Mouse (Mus musculus) cerebellum, postnatal 36 days (tissue): ENCODE data around the gene Acot8.

Experiments used
- DNase-seq, 2 experiments: peaks; one replicate each; pipeline ENCODE4 v3.0.0; 2021 to 2022; ENCODE audit warnings: mixed read lengths in 2 of 2

Gene Acot8

DNA sequence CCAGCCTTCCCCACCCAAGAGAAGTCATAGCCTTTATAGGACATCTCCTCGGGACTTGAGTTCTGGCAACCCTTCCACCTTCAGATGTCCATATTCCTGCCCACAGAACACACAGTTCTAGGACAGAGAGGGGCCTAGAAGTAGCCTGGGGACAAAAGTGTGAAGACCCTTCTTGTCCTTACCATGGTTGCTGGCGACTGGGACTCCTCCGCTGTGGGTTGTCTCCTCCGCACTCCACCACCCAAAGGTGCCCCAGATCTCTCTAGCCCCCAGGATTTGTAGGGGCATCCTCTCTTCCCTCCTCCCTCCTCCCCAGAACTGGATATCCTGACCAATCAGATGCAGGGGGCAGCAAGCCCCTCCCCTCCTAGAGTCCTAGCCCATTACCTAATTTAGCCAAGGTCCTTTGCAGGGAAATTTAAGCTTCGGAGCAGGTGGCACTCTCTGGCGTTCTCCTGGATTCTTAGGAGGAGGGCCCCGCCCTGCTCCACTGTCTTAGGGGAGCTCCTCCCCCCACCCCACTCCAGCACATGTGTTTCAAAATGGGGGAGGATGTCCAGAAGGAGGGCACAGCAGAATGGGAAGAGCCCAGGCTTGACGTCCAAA lies 25.1 kb downstream of the Acot8 start, which contains the start of gene Tnnc2:
Tnnc2 (minus strand) TSS at position 487 of the 606 bp plus-strand sequence.
- DNase-seq = no peak

DNA sequence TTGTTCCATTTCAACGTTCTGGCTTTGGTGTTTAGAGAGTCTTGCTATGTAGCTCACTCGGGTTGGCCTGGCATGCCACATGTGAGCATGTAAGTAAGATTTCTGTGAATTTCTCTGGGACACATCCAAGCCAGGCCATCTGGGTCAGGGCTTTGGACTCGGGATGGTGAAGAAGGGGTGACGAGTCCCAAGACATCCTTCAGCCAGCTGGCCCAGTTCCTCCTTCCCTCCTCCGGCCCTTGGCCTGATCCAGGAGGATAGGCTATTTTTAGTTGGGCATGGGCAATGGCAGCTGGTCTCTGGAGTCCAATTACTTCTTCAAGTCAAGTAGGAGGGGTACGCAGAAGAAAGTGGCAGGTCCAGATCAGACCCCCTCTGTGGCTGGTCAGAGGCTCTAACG lies 25.9 kb downstream of the Acot8 start:
- no peak for DNase-seq

DNA sequence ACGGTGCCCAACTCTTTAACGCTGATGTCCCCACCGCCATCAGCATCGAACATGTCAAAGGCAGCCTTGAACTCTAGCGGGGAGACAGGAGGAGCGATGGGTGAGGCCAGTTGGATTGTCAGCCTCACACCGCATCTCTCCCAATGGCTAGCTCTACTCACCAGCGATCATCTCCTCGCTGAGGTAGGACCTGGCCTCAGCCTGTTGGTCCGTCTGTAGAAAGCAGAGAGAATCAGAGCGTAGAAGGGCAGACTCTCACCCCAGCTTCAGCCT lies 26.7 kb downstream of the Acot8 start:
- DNase-seq = no peak

DNA sequence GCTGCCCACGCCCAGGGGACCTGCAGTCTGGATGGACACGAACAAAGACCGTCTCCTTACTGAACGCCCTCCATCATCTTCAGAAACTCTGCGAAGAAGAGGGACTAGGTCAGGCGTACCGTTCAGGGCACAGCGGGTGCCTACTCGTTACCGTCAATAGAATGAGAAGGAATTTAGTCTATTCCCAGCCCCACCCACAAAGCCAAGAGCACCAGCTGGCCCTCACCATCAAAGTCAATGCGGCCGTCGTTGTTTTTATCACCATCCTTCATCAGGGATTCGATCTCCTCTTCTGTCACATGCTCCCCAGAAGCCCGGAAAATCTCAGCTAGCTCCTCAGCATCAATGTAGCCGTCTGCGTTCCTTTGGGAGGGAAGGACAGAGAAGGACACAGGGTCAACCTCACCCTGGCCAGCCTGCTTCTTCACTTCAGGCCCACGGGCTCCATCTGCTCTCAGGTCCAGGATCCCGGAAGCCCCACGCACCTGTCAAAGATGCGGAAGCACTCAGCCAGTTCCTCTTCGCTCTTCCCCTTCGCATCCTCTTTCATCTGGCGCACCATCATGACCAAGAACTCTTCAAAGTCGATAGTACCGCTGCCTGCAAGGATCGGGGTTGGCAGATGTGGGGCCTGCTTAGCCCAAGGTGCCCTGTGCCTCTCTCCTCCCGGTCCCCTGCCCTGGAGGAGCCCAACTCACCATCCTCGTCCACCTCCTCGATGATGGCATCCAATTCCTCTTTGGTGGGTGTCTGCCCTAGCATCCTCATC lies 27.3 kb downstream of the Acot8 start:
- no peak for DNase-seq

DNA sequence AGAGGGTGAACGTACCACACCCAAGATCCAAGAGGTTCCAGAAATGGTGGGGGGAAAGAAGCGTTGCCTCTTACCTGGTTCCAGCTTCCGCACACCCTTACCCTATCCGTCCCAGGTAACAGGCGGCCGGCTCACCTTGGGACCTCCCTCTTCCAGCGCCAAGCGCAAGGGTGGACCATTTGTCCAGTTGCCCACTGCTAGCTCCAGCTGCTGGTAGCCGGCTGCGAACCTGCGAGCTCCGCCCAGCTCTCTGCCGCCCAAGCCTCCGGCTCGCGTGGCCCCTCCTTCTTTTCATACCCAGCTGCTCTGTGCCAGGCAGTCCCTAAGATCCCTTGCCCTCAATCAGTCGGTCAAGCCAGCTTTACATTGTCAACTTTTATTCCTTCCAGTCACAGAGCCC lies 27.9 kb downstream of the Acot8 start:
- DNase-seq = no peak

DNA sequence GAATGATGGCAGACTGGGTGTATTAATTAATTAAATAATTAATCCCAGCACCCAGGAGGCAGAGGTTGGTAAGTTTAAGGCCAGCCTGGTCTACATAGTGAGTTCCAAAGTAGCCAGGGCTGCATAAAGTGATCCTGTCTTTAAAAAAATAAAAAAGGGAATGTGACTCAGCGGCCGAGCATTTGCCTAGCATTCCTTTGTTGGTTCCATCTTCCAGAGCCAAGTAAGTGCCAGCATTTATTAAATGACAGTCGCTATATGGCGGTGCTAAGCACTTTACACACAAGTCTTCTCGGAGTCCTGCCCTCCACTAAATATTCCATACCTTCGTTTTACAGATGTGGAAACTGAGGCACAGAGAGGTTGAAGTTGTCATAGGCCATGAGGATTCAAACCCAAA lies 28.6 kb downstream of the Acot8 start:
- DNase-seq = no peak

DNA sequence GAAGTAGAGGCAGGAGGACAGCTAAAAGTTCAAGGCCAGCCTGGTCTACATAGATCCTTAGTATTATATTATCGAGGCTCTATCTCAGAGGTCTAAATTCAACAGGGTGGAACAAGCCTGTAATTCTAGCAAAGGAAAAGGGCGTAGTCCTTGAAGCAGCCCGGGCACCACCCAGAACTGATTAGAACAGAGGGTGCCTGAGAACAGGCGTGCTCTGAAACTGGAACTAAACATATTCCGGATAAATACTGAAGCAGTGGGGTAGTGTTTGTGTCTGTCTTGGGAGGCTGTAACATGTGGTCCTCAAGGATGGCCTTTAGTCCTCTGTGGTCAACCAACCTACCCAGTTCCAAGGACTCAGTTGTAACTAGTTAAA lies 30.7 kb downstream of the Acot8 start:
- no peak for DNase-seq

DNA sequence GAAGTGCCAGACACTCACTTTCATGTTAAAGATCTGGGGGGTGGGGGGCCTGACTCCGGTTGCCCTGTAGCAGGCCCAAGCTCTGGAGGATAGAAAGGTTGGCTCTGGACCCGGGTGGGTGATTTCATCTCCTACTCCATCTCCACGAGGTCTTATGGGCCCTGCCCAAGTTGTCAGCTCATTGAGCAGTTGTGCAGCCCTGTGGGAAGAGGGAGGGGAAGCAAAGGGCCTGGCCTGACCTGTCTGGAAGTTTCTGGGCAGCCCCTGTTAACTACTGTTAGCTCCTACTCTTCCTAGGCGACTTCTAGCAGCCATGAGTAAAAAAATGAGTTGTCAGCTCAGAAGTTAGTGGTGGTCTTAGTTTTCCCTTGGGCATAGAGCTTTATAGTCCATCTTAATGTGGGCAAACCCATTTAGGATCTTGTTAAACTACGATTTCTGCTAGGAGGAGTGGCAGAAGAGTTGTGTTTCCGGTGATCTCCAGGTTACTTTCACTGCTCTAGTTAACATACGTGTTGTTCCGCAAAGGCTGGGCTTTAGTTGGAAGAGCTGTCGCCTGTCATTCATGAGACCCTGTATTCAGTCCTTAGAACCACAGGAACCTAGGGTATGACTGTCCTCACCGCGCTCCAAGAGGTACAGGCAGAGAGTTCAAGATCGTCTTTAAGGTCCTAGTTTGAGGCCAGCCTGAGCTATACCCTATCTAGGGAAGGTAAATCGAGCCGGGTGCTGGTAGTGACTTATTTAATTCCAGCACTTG lies 31.3 kb downstream of the Acot8 start:
- DNase-seq = no peak

DNA sequence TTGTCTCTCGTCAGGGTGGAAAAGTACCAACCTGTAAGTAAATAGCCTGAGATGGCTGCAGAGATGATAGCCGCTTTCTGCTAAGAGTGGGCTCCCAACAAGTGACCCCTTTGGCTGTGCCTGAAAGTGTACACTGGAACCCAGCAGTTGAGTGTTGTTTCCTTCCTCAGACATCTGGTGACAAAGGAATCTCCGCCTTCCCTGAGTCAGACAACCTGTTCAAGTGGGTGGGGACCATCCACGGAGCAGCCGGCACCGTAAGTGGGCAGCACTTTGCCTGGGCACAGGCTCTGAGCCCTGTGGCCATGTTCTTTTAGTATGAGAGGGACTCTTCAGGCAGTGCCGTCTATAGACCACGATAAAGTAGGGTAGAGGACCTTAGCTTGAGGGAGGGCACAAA lies 33.6 kb downstream of the Acot8 start:
- no peak for DNase-seq

DNA sequence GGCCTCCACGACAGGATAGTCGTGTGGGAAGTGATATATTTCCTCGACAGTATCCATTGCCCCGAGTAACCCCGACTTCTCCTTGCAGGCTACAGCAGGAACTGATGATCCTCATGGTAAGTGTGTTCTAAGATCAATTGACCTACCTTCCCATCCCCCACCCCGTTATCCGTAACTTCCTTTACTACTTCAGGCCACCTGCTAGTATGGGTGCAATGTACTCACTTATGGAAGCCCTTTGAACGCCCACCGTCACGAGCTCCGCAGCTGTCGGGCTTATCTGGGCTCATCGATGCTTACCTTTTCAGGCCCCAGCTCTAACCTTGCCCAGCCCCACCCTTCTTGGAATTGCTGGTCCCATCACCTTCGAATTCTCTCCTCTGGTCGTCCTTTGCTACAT lies 34.4 kb downstream of the Acot8 start:
- DNase-seq = no peak

DNA sequence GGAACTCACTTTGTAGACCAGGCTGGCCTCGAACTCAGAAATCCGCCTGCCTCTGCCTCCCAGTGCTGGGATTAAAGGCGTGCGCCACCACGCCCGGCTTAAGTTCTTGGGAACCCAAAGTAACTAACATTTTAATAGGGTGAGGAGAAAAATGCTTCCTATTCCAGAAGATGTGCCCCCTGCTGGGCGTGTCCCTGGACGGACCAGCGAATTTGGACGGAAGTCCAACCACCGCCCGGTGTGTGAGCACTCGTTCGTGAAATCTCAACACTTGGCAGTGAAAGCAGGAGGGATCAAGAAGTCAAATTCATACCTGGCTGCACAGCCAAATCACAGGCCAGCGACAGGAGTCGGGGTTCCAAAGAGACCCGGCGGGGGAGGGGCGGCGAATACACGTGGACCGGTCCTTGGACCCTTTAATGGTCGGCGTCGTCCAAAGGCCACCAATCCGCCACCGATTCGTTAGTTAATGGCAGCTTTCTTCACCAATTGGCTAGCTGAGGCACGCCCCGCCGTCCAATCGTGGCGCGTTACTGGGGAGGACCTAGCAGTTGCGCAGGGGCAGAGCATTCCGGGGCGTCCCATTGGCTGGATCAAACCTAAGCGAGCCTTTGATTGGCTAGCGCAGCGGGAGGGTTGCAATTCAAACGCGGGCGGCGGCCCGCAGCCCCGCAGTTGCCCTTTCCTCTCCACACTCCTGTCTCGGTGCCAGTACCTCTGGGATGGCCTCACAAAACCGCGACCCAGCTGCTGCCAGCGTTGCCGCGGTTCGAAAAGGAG lies 35.2 kb downstream of the Acot8 start, which contains the start of gene Ube2c:
Ube2c (plus strand) TSS at position 641 of the 780 bp plus-strand sequence.
- DNase-seq = peak; percentile 97 to 98

DNA sequence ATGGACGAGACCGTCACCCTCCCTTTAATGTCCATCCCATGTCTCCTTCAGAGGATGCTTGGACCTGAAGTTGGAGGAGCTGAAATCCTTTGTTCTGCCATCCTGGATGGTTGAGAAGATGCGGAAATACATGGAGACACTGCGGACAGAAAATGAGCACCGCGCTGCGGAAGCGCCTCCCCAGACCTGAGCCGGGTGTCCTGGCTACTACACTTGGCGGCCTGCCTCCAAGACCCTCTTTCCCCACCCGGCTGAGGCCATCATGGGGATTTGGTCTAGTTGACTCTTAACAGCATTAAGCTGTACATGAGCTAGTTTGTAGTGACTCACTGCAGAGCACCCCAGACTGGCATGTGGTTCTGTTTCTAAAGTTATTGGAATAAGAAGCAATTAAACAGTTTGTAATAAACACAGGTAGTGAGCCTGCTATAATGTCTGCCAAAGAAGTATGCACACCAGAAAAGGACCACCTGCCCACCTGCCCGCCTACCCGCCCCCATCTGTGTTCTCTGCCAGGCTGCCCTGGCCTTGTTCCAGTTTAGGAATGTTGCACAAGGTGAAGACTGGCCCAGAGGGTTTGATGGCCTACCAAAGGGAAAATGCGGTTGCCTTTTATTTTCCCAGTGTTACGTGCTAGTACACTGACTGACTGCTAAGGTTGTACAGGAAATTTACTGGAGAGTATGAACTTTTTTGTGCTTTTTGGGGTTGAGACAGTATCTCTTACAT lies 36.7 kb downstream of the Acot8 start:
- DNase-seq = no peak

DNA sequence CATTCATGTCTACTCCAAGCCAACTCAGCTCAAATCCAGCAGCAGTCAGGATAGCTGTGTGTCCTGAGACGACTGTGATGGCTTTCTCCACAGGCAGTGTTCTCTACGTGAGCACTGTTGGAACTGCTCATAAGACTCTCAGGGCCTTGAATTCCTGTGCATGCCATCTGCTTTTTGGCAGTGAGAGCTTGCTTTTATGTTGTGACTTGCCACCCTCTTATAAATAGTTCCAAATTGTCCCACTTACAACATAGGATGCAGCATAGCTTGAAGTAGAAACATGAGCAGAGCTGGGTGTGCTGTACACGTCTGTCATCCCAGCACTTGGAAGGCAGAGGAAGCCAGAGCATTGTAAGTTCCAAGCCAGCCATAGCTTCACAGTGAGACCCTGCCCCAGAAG lies 38.8 kb downstream of the Acot8 start:
- no peak for DNase-seq

DNA sequence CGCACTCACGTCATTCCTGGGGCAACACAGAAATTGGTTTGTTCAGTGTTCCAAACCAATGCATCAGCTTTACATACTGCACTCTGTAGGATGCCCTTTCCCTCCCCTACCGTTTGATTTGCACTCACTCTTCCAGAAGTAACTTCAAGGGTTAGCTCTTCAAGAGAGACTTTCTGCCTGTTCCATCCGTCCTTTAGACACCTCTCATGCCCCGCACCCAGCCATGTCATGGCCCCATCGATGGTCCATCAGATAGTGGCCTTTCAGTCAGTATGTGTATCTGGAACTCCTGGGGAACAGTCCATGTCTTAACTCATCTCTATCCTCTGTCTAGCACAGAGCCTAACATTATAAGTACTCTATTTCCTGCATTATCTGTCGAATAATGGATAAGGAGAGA lies 42.1 kb downstream of the Acot8 start:
- DNase-seq = no peak

DNA sequence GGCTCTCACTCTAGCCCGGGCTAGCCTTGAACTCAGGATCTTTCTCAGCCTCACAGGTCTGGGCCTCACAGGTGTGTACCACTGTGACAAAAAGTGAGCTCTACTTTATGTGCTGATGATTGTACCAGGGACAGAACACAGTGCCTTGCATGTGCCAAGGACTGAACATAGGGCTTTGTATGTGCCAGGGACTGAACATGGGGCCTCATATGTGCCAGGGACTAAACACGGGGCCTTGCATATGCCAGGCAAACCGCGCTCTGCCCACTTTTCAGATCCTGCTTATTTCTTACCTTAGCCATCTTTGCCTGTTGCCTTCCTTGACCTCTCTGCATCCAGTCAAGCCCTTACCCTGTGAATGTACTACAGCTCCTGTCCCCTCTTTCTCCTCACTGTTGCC lies 42.7 kb downstream of the Acot8 start:
- no peak for DNase-seq

DNA sequence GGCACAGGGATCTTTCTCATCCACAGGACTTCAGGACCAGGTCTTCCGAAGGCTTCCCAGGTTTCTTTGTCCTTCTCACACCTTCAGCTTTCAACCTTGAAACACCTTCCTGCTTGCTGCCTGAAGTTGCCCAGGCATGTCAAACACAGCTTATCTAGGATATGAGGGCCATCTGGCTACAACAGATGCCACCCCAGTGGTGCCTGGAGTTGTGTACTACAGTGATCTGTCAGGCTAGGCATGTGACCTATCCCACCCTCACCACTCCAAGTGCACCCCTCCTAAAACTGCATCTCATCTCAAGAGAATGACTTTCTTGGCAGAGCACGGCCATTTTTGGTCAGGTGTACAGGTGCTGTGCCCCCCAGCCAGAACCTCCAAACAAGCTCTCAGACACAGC lies 43.2 kb downstream of the Acot8 start:
- DNase-seq = peak in 1 of 2 experiments; percentile 21

DNA sequence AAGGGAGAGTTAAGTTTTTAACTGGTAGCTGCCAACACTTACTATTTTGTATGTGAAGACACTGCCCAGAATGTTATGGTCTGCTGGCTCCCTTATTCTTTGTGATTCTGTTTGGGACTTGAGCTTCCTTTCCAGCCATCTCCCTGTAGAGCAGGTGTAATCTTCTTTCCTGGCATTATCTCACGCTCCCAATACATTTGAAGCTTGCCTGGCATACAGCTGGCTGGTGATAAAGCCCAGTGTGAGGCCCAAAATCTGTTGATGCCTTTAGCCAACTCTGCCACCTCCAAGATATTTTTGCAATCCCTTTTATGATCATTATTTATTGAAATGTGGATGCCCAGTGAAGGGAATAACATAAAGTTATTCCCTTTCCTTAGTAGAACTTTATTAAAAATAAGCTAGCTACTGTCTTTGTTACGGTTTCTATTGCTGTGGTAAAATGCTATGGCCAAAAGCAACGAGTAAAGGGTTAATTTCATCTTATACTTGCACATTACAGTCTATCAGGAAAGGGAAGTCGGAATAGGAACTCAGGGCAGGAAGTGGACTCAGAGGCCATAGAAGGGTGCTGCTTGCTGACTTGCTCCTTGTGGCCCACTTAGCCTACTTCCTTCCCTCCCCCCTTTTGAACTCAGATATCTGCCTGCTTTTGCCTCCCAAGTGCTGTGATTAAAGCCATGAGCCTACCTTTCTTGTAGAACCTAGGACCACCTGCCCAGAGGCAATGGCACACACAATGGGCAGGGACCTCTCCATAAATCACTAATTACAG lies 44.4 kb downstream of the Acot8 start:
- DNase-seq = no peak

DNA sequence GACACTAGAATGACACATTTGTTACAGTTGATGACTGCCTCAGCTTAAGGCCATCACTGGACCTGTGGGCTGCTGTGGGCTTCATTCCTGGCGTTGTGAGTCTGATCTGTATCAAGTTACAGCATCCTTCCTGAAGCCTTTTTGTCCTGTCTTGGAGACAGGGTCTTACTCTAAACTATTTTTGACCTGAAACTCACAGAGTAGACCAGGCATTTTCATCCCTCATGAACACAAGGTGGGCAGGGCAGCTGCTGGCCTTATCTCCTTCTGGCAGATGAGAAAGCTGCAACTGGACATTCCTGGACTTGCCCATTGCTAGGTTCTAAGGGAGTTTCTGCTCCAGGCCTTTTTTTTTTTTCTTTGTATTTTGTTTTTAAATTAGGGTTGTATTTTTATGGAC lies 46.0 kb downstream of the Acot8 start:
- DNase-seq = no peak

DNA sequence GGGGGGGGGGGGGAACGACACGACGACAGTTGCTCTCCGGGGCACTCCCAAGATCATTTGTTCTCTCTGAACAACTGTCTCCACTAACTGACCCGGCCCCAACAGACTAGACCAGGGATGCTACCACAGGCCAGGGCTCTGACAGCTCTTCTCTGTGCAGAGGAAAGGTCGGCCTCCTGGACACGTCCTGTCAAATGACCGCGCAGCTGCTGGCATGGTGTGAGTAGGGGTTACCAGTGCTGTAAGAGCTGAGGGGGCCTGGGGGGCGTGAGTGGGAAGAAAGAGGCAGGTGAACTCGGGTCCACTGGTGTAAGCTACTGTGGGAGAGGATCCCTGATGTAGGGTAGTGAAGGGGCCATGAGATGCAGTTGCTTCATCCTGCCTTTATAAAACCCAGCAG lies 46.8 kb downstream of the Acot8 start:
- no peak for DNase-seq

DNA sequence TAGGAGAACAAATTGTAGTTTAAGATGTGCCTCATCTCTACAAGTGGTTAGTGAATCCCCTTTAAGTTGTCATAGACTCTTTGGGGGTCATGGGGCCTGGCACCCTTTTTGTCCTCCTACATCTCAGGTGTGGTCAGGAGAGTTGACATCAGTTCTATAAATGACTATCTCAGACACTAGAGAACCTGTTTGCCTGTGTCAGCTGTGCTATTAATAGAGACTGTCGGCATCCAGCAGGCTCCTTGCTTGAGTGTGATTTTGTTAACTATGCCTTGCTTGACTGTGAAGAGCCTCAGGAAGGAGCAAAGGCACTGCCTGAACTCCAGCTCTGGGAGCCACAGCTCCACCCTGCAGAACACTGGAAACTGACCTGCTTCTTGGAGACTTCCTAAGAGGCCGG lies 49.9 kb downstream of the Acot8 start:
- no peak for DNase-seq

DNA sequence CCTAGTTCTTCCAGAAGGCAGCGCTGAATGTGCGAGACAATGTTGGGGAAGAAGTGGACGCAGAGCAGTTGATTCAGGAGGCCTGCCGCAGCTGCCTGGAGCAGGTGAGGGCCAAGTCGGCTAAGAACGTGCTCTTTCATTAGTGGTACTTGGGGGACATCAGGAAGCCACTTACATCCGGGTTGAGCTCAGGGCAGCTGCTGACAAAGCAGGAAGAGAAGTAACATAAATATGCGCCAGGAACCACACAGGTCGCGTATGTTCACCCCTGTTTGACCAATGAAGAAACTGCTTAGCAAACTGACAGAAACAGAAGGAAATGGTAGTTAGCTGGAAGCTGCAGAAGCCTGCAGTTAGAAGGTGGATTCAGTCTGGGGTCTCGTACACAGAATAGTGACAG lies 50.6 kb downstream of the Acot8 start:
- DNase-seq = no peak

DNA sequence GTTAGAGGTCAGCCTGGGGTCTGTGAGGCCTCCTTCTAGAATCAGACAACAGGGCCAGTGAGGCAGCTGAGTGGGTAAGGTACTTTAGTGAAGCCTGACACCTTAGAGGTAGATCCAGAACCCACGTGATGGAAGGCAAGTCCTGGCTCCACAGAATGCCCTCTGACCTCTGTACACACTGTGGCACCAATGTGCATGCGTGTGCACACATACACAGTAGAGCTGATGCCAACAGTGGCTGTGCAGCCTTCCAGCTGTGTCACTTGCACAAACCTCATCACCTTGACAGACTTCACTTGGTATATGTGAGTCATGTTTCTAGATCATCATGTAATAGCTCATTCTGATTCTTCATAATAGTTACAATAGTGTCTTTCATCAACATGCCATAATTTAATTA lies 52.2 kb downstream of the Acot8 start:
- no peak for DNase-seq
